ENCODE assay signal across 9 mouse cellular contexts in genomic region chr11:78397397-78397796, GRCm38 (mm10). TPM values are rescaled to one million over a fixed set of nuclear protein-coding genes. Genes with fewer than 3 reads are reported as not detected.
DNase-seq lines count a peak whose midpoint lies in the region; ATAC-seq and TF ChIP-seq lines count a peak whose summit lies in the region.
"Had no signal": no experiment of that assay in that cellular context is flagged by ENCODE, and none has a peak within 500 bp of the region (broad histone marks: within the 10 kb centered on the region; RNA-seq: fewer than 3 reads in every experiment).

No protein-coding gene starts in this region.

- 0 out of 2 replicates have a peak, but pooled peaks cover 4% of the 10 kb centered on the region for H3K4me1 ChIP-seq in embryonic facial prominence, embryonic 12.5 days
- H3K4me1 ChIP-seq in heart, postnatal 0 days (ENCODE audit: control insufficient read depth, insufficient read depth): no peaks in the 10 kb centered on the region

- 0 out of 2 replicates have a peak overlapping the region, but pooled peaks have one; percentile 3 for H3K9ac ChIP-seq in embryonic facial prominence, embryonic 12.5 days
- no peak overlapping the region for H3K9ac ChIP-seq in heart, postnatal 0 days (replicated peaks; ENCODE audit: low read depth, low read length)

- WGBS in embryonic facial prominence, embryonic 12.5 days: 9% methylated on average over 18 of the region's 18 CpGs
- WGBS in heart, postnatal 0 days: 12% methylated on average over 18 of the region's 18 CpGs

- no peak overlapping the region for H3K27ac ChIP-seq in embryonic facial prominence, embryonic 12.5 days
- H3K27ac ChIP-seq in heart, postnatal 0 days (ENCODE audit: low read depth): no peak overlapping the region

- peak; percentile 83 for DNase-seq in CD4-positive, CD25-positive, alpha-beta regulatory T cell, adult 2 months (ENCODE audit: low read depth, low spot score)
- peak; percentile 86 for DNase-seq in adrenal gland, postnatal 10 days
- DNase-seq in heart, postnatal 0 days (ENCODE audit: low spot score): peak; percentile 39
- DNase-seq in kidney, postnatal 36 days: peak; percentile 65 to 83
- peak; percentile 80 for DNase-seq in lung, postnatal 14 days
- peak; percentile 75 for DNase-seq in retina, postnatal 1 day
- peak; percentile 90 for DNase-seq in thymus, postnatal 4 days

- no peak for TF ChIP-seq EP300 in heart, postnatal 0 days (IDR thresholded peaks at IDR 0.05; ENCODE audit: low read depth)

- H3K9me3 ChIP-seq in embryonic facial prominence, embryonic 12.5 days: no peaks in the 10 kb centered on the region
- H3K9me3 ChIP-seq in heart, postnatal 0 days (replicated peaks; ENCODE audit: control insufficient read depth, low read length): no peaks in the 10 kb centered on the region

- peak overlapping the region; percentile 41 for H3K4me2 ChIP-seq in embryonic facial prominence, embryonic 12.5 days (replicated peaks)
- 0 out of 2 replicates have a peak overlapping the region, but pooled peaks have one; percentile 14 for H3K4me2 ChIP-seq in heart, postnatal 0 days (ENCODE audit: low read depth, low read length)

- peak overlapping the region; percentile 19; the same call in 1 of the 2 replicates for H3K4me3 ChIP-seq in embryonic facial prominence, embryonic 12.5 days
- no peak overlapping the region for H3K4me3 ChIP-seq in heart, postnatal 0 days (ENCODE audit: low read depth, low read length)

- TF ChIP-seq CTCF in heart, postnatal 0 days (IDR thresholded peaks at IDR 0.05; ENCODE audit: low read depth): peak; percentile 67

- no peaks in the 10 kb centered on the region for H3K36me3 ChIP-seq in embryonic facial prominence, embryonic 12.5 days
- no peaks in the 10 kb centered on the region for H3K36me3 ChIP-seq in heart, postnatal 0 days (replicated peaks; ENCODE audit: control insufficient read depth, insufficient read depth, low read length)

- ATAC-seq in embryonic facial prominence, embryonic 12.5 days (ENCODE audit: insufficient number of reproducible peaks, insufficient read depth, low FRiP score, low TSS enrichment): peak; percentile 43; the same call in 1 of the 2 replicates
- 0 out of 2 replicates have a peak, but pooled peaks have one; percentile 32 for ATAC-seq in heart, postnatal 0 days (ENCODE audit: insufficient read depth, low read depth)

- no peaks in the 10 kb centered on the region; the same call in 1 of the 2 replicates for H3K27me3 ChIP-seq in embryonic facial prominence, embryonic 12.5 days
- H3K27me3 ChIP-seq in heart, postnatal 0 days (ENCODE audit: control insufficient read depth, insufficient read depth, low read length): 0 out of 2 replicates have a peak, but pooled peaks cover 19% of the 10 kb centered on the region

RNA-seq across cellular contexts. Expression of gene Foxn1, which starts 11.0 kb away (rescaled TPM):
- total RNA-seq in adrenal gland, postnatal 10 days (2021): under 1 TPM in 1 of 2 experiments, not detected in 1; 0.09 TPM
- 0.09 and 0.18 TPM in 2 replicates for polyA plus RNA-seq in embryonic facial prominence, embryonic 12.5 days (2016; fragmentation: Nextera tagmentation; extraction: Ambion mirVana)
- not detected in 2 replicates for total RNA-seq in heart, postnatal 0 days (2014; rRNA removed; ENCODE audit: low replicate concordance)
- polyA plus RNA-seq in heart, postnatal 0 days (2015; fragmentation: Nextera tagmentation; extraction: Ambion mirVana): not detected in 2 replicates
- polyA plus RNA-seq: gonadal fat pad, adult 2 months had no signal

RNA-seq across cellular contexts. Expression of gene Slc13a2, which starts 24.6 kb away (rescaled TPM):
- total RNA-seq in adrenal gland, postnatal 10 days (2021): not detected
- polyA plus RNA-seq in embryonic facial prominence, embryonic 12.5 days (2016; fragmentation: Nextera tagmentation; extraction: Ambion mirVana): not detected in 2 replicates
- total RNA-seq in heart, postnatal 0 days (2014; rRNA removed; ENCODE audit: low replicate concordance): 0.54 TPM in 1 of 2 replicates, not detected in the other
- 0.10 TPM in 1 of 2 replicates, not detected in the other for polyA plus RNA-seq in heart, postnatal 0 days (2015; fragmentation: Nextera tagmentation; extraction: Ambion mirVana)

RNA-seq across cellular contexts. Expression of gene Unc119, which starts 54.1 kb away (rescaled TPM):
- 10 to 100 TPM; 36.1 to 42.5 TPM for total RNA-seq in adrenal gland, postnatal 10 days (2021)
- polyA plus RNA-seq in embryonic facial prominence, embryonic 12.5 days (2016; fragmentation: Nextera tagmentation; extraction: Ambion mirVana): 93.2 and 99.5 TPM in 2 replicates
- 52.9 and 57.3 TPM in 2 replicates for total RNA-seq in heart, postnatal 0 days (2014; rRNA removed; ENCODE audit: low replicate concordance)
- polyA plus RNA-seq in heart, postnatal 0 days (2015; fragmentation: Nextera tagmentation; extraction: Ambion mirVana): 20.9 and 24.8 TPM in 2 replicates

Comparison
In these comparisons a context has a peak if more than half of its experiments do, and no peak if none do; other contexts are left out.
1. DNase-seq: peak in every context shown above with its lines; median percentile 90 in thymus, postnatal 4 days; 86 in adrenal gland, postnatal 10 days; 83 in CD4-positive, CD25-positive, alpha-beta regulatory T cell, adult 2 months; 80 in lung, postnatal 14 days; 75 in retina, postnatal 1 day; 74 in kidney, postnatal 36 days; 39 in heart, postnatal 0 days.